Mouse (Mus musculus) c-Kit-positive CD71-positive TER-119-negative erythroid progenitor cells, embryonic 14.5 days (primary cell): ENCODE results near the gene Telo2.

Experiments used
- DNase-seq: peaks from one replicate; pipeline ENCODE4 v3.0.0-alpha.2; 2013; ENCODE audit warnings: low read depth

Gene Telo2

DNA sequence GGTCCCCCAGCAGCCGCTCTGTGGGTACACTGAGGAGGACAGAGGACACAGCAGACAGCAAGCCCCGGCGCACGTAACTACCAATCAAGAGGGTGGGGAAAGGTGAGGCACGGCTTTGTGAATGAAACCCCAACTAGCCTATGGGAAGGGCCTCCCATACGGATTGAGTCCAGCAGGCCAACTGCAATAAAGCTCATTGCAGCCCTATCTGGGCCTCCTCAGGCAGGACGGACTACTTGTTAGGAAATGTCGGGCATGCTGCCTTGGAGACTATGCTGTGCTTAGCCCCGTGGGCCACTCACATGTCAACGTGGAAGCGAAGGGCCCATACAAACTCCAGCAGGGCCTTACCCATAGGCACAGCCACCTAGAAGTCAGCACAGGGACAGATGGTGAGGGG lies 14.4 kb downstream of the Telo2 start:
- DNase-seq = no peak

GRCm38 (mm10) chr17:25100052-25100451 lies 15.7 kb downstream of the Telo2 start:
- no peak for DNase-seq

- no peak for DNase-seq
Observed at GRCm38 (mm10) chr17:25096221-25096620, 19.5 kb downstream of the Telo2 start.

- no peak for DNase-seq
Observed at GRCm38 (mm10) chr17:25090450-25090849, 25.3 kb downstream of the Telo2 start.

GRCm38 (mm10) chr17:25089158-25089557 lies 26.6 kb downstream of the Telo2 start:
- peak; percentile 20 for DNase-seq

GRCm38 (mm10) chr17:25086724-25087123 lies 29.0 kb downstream of the Telo2 start:
- no peak for DNase-seq

GRCm38 (mm10) chr17:25084835-25085385 lies 30.9 kb downstream of the Telo2 start:
- DNase-seq = no peak

- DNase-seq = no peak
Observed at GRCm38 (mm10) chr17:25083444-25083931, 32.3 kb downstream of the Telo2 start, which contains the start of gene Tmem204. TSS of gene Tmem204 (minus strand) at chr17:25083591.

GRCm38 (mm10) chr17:25082887-25083286 lies 32.9 kb downstream of the Telo2 start:
- DNase-seq = no peak

DNA sequence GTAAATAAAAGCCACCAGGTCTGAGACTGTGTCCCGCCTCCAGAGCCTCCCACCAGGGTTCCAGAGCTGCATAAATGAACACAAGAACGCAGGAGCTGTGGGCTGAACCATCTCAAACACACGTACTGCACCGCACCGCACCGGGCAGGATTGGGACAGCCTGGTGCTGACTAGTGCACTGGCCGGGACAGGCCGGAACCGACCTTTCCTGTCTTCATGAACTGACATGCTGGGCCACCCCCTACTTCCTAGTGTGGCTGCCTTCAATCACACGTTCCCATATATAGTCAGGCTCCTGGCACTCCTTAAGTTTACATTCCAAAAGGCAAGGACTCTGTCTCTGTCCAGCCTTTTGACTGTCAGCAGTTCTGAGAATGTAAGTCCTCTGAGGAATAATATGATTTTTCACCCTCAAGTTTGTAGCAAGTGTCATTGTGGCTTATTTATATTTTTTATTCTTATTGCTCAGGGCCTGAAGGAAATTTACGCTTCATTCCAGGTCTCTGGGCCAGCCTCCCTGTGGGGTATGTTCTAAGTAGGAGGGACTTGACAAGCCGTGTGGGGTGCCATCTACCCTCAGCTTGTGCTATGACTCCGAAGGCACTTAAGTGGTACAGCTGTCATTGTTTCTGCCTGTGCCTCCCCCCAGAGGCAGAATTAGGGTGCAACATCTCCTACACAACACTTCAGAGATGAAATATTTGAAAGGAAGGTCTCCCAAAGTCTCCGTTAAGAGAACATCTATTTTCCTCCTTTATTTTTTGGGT lies 33.5 kb downstream of the Telo2 start:
- no peak for DNase-seq

DNA sequence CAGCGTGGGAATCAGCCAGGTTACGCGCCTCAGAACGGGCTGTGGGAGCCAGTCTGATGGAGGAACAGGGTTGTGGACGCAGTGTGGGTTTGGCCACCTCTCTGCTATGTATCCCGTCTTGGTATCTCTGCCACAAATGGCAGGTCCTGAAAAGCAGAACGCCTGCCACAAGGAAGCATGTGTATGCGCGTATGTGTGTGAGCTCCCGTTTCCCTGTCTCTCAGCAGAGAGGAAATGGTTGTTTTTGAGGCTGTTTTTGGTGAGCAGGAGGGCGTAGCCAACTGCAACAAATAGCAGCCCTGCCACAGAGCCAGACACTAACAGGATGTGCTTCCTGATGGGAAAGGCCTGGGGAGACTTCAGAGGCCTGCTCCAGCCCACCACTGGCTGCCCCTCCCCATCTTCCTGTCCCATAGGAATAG lies 34.8 kb downstream of the Telo2 start:
- no peak for DNase-seq

DNA sequence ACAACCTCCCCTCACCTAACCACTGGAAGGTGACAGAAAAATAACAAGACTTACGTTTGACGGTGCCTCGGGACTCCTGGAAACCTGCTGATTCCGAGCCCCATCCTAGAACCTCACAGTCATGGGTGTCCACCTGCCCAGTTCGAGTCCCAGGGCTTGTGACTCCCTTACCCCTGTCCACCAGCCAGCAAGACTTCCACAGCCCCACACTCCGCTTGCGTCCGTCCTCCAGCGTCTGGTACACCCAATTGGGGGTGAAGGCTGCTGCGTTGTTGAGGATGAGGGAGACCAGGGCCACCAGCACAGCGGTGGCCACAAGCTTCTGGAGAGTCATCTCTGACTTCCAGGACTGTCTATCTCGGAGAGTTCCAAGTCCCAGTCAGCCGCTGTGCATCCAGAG lies 35.6 kb downstream of the Telo2 start:
- DNase-seq = no peak

DNA sequence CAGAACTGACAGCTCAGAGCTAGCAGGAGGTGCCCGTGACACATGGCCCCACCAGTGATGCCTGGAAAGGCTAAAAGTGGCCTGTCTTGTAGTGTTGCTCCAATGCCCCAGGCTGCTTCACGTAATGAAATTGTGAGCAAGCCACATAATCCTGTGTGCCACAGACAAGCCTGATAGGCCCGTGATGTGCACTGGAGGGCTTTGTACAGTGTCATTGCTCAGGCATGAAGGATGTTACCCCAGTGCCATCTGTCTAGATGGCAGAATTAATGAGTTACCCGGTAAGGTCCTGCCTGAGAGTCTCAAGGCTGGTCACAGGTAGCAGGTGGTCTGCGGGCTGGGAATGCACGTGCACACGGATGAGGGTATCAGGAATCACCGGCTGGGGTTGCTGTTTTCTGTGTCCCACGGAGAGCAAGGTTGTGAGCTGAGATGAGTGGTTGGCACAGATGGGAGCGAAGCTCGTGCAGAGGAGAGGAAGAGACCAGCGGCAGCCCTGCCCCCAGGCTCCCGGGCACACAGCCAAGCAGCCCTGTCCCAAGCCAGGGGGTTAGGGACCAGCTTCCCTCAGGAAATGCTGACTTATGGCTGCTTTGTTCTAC lies 37.9 kb downstream of the Telo2 start:
- DNase-seq = no peak

- DNase-seq = no peak
Observed at GRCm38 (mm10) chr17:25076906-25077305, 38.9 kb downstream of the Telo2 start.

DNA sequence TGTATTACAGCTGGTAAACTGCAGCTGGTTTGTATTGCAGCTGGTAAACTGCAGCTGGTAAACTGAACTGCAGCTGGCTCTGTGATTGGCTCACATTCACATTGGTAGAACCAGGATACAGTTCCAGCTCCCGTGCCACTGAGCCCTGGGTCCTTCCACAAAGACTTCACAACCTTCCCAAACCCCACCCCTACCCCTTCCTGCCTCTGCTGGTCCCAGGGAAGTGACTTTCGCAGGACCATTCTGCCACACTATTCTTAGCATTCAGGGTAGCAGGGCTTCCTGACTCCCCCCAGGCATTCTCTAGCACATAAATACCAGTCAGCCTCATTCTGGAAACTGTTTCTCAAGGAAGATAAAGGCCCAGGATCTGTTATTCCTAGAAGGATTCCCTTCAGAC lies 47.1 kb downstream of the Telo2 start:
- no peak for DNase-seq

DNA sequence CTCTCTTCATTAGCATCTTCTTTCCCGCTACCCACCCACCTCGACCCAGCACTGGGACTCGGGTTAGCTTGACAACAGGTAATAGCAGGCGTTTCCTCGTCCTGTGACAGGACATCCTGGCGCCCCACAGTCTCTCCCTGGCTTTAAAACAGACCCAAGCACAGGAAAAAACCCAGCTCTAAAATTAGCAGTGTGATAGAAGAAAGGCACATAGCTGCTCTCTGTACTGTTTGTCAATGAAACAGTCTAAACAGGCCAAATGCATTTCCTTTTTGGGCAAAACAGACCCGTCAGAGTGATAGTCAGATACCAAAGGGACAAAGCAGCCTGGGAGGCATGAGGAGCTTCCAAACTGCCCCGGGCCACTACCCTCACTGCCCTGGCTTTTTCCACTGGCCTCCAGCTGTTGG lies 48.3 kb downstream of the Telo2 start:
- no peak for DNase-seq

- DNase-seq = no peak
Observed at GRCm38 (mm10) chr17:25066595-25066994, 49.2 kb downstream of the Telo2 start.

GRCm38 (mm10) chr17:25065189-25065588 lies 50.6 kb downstream of the Telo2 start:
- DNase-seq = no peak

GRCm38 (mm10) chr17:25064351-25064750 lies 51.4 kb downstream of the Telo2 start:
- no peak for DNase-seq

DNA sequence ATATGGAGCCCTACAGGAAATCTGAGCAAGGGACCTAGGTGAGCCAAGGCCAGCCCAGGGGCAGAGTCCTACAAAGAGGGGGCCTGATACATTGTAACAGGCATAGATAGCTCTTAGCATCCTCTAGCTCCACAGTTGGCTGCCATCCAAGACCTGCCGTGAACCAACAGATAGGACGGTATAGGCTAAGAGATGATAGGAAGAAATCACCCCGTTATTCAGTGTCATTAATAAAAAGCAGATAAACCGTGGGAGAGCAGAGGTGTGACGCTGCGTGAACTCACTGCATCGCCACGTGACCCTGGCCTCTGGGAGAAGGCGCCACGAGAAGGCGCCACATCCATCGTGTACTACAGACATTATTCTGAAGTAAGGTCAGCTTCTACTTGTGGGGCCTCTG lies 51.9 kb downstream of the Telo2 start:
- DNase-seq = no peak

GRCm38 (mm10) chr17:25063261-25063660 lies 52.5 kb downstream of the Telo2 start:
- no peak for DNase-seq

DNA sequence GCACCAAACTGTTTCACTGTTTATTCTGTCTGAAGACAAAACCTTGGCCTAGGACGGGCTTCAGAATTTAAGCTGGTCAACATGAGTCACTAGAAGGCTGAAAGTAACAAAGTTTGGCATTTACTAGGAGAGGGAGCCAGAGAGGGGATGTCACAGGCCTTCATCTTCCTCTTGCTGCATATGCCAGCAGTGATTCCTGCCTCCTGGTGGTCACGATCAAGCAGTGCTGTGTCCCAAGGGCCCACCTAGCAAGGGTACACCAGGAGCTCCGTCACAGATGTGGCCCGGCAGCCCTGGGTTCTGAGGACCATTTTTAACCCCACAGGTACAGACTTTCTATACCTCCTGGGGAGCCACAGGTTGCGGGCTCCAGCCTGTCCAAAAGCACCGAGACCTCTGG lies 58.7 kb downstream of the Telo2 start:
- DNase-seq = no peak

DNA sequence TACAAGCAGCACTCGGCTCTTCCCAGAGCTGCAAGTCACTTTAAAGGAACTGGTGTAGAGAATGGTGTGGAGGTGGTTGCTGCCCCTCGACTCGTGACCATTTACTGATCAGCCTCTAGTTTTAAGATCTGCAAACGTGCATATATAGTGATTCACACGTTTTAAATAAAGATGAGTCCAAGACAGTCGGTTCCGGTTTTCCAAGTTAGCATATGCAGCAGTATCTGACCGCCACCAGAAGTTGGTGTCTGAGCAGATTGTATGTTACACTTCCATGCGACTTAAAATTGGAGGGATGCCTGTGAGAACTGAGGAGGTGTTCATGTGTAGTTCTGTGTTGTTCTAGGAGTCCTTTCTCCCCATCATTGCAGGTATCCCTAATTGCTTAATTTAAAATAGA lies 62.5 kb downstream of the Telo2 start:
- DNase-seq = no peak
